Mouse (Mus musculus) heart, postnatal 0 days (tissue): ENCODE measurements at regions not wholly inside any gene's neighbourhood (a gene's known extent, or its start where the extent isn't known, plus 50 kb on each side); places are given as distances from the start of the nearest gene placed in this dataset. TPM values are rescaled to one million over a fixed set of nuclear protein-coding genes. Genes with fewer than 3 reads are reported as not detected.

Source experiments
- ATAC-seq: fragments of 200-750 bp; cut with Nextera tagmentation; 2 replicates; pipeline ENCODE4 v1.8.0; 2017; ENCODE audit warnings: low read depth, moderate number of reproducible peaks, moderate library complexity; ENCODE audit not compliant: insufficient read depth
- DNase-seq: peaks from one replicate; pipeline ENCODE4 v3.0.0-alpha.2; 2016; ENCODE audit warnings: low spot score
- H3K27ac ChIP-seq: fragments of 300-500 bp; sonication (generic); 2 replicates; pipeline ENCODE4 v1.5.1; 2014; ENCODE audit warnings: low read depth, mild to moderate bottlenecking
- H3K27me3 ChIP-seq: fragments of 300-500 bp; sonication (generic); 2 replicates; pipeline ENCODE4 v1.6.1; 2014; ENCODE audit warnings: low read length, mixed read lengths; ENCODE audit not compliant: control insufficient read depth, insufficient read depth
- H3K36me3 ChIP-seq: fragments of 300-500 bp; sonication (generic); replicated peaks from 2 replicates; pipeline ENCODE4 v1.6.1; 2014; ENCODE audit warnings: low read length, mixed read lengths; ENCODE audit not compliant: control insufficient read depth, insufficient read depth
- H3K4me1 ChIP-seq: fragments of 300-500 bp; sonication (generic); 2 replicates; pipeline ENCODE4 v1.6.1; 2014; ENCODE audit warnings: antibody characterized with exemption; ENCODE audit not compliant: control insufficient read depth, insufficient read depth
- H3K4me2 ChIP-seq: fragments of 300-500 bp; sonication (generic); 2 replicates; pipeline ENCODE4 v1.6.1; 2014; ENCODE audit warnings: low read depth, mild to moderate bottlenecking, low read length, moderate library complexity
- H3K4me3 ChIP-seq: fragments of 300-500 bp; sonication (generic); 2 replicates; pipeline ENCODE4 v1.5.1; 2014; ENCODE audit warnings: low read depth, low read length
- H3K9ac ChIP-seq: fragments of 300-500 bp; sonication (generic); replicated peaks from 2 replicates; pipeline ENCODE4 v1.6.1; 2014; ENCODE audit warnings: low read depth, low read length, mixed read lengths
- H3K9me3 ChIP-seq: fragments of 300-500 bp; sonication (generic); replicated peaks from 2 replicates; pipeline ENCODE4 v1.6.1; 2016; ENCODE audit warnings: low read length; ENCODE audit not compliant: control insufficient read depth
- CTCF ChIP-seq: IDR thresholded peaks from 2 replicates; pipeline ENCODE4 v1.5.1; 2016; ENCODE audit warnings: antibody characterized with exemption, control low read depth, low read depth
- EP300 ChIP-seq: IDR thresholded peaks from 2 replicates; pipeline ENCODE4 v1.6.1; 2016; ENCODE audit warnings: antibody characterized with exemption, low read depth
- WGBS: fragments of 180-500 bp; shearing (Covaris S2); extraction: QIAGEN DNeasy Blood & Tissue Kit; methylation state at CpG from one replicate; pipeline ENCODE4 v1.1.7; 2014; 5-methylcytosine and 5-hydroxymethylcytosine counted together
- microRNA-seq: library from miRNA; unstranded; fragments of <30 nt; microRNA quantifications from one replicate; pipeline ENCODE4, GENCODE M21; 2016

- Histone ChIP-seq H3K4me3 (no peak overlapping the region), H3K27ac (no peak overlapping the region), H3K4me1 (no peaks in the 10 kb centered on the region), H3K27me3 (no peaks in the 10 kb centered on the region), H3K9me3 (no peaks in the 10 kb centered on the region), H3K9ac (no peak overlapping the region), H3K36me3 (no peaks in the 10 kb centered on the region), H3K4me2 (no peak overlapping the region)
- DNase-seq, result no peak
- ATAC-seq, result no peak
- TF ChIP-seq CTCF, result no peak
- TF ChIP-seq EP300, result no peak
- 54% methylated on average over 2 of the region's 2 CpGs for WGBS
Observed at GRCm38 (mm10) chr1:73070126-73070525, 54.4 kb upstream of the Tnp1 start.

Small RNAs in the stretch of these regions (microRNA-seq; reads per million reads assigned to microRNA genes)
- not detected for gene Mir6351
